Mouse (Mus musculus) right cerebral cortex, postnatal 4 days (tissue): Measurements from ENCODE around the gene Smyd4.

Source experiments
- DNase-seq: peaks from one replicate; pipeline ENCODE4 v3.0.0-alpha.2; 2022

Smyd4 gene

DNA sequence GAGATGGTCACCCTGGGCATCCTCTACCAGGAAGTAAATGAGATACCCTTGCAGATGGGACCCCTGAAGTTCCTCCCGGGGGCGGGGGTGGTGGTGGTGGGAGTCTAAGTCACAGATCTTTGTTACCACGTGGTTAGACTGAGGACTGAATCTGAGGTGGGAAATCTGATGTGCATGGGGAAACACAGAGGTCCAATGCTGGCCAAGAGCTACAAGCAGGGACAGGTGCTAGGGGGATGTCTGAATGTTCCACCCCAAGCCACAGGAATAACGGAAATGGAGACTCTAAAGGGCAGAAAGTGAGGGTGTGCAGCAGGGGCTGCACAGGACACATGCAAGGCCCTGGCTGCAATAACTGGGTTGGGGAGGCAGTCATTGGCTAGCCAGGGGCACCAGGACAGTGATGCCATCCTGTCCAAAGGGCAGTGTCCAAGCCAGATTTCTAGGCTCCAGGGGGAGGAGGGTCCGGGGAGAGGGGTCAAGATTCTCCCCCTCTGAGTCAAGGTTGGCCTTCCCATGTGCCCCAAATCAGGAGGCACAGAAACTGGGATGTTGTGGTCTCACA, 72.7 kb downstream of the Smyd4 start:
- no peak for DNase-seq

DNA sequence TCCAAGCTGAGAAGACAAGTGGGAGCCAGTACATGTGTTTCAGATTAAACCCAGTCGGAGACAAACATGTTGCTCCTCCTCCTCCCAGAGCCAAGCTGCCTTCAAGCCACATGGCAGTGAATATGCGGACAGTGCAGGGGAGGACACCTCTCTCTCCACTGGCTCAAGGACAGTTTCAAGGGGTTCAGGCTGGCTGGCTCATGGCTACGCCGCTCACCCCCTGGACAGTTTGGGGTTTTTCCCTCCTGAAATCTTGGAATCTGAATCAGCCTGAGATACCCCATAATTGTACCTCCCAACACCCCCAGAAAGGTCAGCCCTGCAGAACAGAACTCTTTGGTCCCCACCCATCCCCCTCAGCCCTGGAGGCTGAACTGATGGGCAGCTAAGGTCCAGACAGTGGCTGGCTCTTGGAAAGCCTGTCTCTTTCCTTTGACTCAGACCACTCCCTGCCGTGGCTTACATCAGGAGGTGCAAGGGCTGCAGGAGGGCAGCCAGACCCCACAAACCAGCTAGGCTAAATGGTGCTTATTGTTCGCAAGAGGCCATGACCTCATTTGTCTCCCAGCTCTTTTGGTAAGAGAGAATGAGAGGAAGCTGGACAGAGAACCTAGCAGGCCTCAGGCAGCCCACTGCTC, 73.3 kb downstream of the Smyd4 start:
- DNase-seq, result no peak

DNA sequence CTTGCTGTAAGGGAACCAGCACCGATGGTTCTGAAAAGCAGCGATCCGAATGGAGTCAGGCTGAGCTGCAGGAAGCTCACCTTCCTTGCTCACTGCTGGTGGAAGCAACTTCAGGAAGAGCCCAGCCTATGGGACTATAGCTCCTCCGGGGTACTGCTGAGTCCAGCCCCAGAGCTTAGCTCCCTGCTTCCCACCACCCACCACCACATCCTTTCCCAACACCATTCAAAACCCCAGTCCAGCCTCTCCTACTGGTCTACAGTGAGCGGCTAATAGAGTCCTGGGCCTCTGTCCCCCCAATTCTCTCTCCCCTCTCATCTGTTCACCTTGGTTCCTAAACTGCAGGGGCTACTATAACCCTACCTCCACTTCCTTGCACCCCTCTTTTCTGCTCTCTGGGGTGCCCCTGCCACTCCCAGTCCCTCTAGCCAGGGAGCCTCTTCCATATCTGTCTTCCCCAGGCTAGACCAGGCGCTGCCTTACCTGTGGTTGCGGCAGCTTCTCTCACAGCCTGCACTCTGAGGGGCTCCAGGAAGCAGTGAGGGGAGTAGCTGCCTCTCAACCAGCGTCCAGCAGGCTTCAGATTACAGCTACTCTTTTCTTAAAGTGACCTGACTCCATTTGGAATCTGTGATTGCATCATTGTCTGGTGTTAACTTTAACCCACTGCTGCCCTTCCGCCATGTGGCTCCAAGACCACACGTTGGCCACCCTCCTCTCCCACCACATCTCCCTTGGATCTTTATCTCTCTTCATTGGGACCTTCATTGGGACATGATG, 74.0 kb downstream of the Smyd4 start, which contains the start of gene Serpinf1:
Serpinf1 (minus strand) TSS at position 689 of the 780 bp plus-strand sequence.
- no peak for DNase-seq

DNA sequence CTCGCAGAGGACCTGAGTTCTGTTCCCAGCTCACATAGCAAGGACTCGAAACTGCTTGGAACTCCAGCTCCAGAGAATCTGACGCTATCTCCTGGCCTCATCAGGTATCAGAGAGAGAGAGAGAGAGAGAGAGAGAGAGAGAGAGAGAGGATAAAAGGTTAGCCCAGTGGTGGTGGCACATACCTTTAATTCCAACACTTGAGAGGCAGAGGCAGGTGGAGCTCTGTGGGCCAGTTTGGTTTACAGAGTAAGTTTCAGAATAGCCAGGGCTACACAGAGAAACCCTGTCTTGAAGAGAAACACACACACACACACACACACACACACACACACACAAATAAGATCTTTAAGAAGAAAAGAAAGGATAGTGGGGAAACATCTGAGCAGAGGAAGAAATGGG, 74.9 kb downstream of the Smyd4 start:
- DNase-seq, result no peak

DNA sequence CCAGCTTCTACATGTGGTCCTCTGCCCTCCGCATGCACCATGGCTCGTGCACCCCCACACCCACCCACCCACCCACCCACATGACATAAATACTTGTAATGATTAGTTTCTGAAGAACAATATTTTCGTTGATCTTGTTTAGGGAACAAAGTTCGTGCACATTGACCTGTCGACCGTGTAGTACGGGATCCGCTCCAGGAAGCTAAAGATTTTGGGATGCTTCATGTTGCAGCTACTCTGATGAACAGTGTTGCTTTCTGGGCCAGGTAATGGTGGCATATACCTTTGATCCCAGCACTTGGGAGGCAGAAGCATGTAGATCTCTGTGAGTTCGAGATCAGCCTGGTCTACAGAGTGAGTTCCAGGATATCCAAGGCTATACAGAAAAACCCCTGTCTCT, 75.8 kb downstream of the Smyd4 start:
- no peak for DNase-seq

DNA sequence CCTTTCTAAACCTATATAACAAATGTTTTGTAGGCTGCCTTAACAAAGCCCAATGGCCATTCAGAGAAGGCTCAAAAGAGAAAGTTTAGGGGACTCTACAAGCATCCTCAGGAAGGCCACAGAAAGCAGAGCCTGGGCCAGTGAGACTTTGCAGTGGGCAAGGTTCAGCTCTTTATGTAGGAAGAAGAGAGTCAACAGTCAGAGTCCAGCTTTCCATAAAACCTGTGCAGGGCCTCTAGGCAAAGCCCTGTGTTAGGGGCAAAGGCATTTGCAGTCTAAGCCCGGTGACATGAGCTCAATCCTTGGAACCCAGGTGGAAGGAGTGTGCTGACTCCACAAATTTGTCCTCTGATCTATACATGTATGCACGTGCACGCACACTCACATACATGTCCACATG, 76.2 kb downstream of the Smyd4 start:
- no peak for DNase-seq

DNA sequence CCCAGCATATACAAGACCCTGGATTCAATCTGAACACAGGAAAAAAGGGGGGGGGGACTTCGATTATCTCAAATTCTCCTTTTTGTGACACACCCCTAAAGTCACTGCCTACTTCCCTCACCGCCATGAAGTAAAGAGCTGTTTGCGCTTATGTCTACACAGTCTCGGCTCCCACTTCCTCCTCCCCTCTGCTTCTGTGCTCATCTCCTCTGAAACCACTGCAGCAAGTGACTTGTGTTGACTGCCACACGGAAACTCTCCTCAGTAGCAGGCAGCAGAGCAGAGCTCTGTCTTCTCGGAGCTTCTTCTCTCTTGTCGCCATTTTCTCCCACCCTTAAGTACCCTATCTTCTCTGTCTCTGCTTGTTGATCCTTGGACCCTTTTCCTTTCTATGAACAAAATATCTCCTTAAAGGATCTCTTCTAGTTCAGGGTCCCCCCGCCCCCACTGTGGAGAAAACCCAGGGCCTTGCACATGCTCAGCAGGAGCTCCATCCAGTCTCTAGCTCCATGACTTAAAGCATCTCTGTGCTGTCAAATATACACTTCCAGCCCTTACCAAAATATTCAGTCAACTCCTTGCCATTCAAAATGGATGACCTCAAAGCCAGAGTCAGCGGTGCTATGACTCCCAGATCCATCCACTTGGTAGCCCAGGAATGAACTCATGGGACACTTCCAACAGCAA, 80.9 kb downstream of the Smyd4 start:
- no peak for DNase-seq

DNA sequence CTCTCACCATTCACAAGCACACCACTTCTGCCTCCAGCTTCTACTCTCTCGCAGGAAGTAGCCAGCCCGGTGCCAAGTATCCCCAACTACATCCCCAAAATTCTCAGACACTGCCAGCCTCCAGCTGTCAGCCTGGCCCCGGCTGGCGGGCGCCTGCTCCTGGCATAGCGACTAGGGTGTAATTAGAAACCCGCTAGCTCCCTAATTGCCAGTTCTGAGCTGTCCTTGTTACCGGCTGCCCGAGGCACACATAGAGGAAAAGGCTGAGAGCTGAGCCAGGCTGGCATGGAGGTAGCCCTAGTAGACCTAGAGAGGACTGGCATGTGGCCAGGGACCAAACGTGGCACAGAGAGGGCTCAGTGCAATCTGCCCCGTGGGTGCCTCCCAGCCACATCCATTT, 83.1 kb downstream of the Smyd4 start:
- DNase-seq, result peak; percentile 75

DNA sequence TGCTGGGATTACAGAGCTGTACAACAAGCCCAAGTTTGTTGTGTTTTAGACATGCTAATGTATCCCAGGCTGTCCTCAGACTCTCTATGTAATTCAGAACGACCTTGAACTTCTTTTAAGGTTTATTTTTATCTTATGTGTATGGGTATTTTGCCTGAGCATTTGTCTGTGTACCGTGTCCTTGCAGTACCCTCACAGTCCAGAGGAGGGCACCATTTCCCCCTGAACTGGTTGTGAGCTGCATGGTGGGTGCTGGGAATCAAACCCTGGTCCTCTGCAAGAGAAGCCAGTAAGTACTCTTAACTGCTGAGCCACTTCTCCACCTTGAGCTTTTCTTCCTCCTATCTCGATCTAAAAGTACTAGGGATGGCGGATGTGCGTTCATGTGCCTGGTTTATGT, 85.9 kb downstream of the Smyd4 start:
- no peak for DNase-seq

DNA sequence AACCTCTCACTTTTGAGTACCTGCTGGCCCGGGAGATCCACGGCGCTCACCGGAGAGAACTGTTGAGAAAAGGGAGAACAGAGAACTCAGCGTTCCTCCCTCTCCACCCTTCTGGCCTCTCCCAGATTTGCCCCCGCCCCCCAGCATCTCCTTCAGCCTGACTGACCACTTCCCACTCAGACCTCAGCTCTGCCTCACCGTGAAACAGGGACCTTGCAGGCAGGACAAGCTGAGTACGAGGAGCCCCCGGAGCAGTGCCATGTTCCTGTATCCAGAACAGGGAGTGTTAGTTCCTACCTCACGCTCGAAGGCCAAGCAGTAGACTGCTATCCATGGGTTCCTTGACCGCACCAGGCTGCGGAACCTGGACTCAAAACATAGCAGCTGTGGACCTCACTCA, 90.0 kb downstream of the Smyd4 start:
- DNase-seq, result no peak

DNA sequence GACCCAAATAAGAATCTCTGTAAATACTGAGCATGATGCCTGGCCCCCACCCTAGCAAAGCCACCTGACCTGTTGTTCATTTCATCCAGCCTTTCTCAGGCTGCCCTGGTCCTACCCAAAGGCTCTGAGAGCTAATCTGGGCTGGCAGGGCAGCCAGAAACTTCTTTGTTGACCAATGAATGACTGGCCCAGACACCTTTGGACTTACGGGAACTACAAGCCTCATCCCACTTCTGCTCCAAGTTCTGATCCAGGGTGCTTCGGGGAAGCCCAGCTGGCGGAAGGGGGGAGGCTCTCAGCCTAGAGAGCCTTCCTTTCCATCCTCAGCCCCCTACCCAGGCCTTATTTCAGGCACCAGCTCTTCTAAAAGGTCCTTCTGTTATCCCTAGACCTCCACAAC, 90.6 kb downstream of the Smyd4 start:
- DNase-seq, result no peak

DNA sequence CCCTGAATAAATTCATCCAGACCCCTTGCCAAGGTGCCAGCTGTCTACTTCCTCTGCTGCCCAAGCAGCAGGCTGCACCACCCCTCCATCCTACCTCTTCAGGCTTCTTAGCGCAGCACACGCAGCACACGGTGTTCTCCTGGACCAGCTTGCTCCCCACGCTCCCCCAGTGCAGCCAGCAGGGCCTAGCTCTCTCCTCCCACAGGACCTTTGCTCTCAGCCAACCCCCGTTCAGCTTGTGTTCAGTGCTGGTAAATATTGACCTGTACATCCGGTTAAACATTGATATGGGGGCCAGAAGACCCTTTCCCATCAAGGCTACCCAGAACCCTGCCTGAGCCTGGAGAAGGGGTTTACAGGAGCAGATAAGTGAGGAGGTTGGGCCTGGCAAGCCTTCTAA, 91.1 kb downstream of the Smyd4 start, which contains the start of gene Serpinf2:
Serpinf2 (minus strand) TSS at position 229 of the 400 bp plus-strand sequence.
- no peak for DNase-seq

DNA sequence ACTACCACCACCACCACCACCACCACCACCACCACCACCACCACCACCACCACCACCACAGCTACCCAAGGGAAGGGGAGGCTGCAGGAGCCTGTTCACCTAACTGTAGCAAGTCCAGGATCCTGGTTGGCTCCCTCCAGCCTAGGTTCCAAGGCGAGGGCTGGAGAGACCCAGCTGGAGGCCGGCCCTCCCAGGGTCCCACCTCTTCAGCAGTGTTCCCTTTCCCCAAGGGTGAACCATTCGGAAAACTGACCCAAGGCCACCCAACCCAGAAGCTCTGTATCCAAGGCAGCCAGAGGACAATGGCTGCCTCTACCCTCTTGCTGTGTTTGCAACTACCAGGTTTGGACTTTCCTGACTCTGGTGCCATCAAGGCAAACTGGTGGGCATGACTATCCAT, 91.7 kb downstream of the Smyd4 start:
- no peak for DNase-seq

DNA sequence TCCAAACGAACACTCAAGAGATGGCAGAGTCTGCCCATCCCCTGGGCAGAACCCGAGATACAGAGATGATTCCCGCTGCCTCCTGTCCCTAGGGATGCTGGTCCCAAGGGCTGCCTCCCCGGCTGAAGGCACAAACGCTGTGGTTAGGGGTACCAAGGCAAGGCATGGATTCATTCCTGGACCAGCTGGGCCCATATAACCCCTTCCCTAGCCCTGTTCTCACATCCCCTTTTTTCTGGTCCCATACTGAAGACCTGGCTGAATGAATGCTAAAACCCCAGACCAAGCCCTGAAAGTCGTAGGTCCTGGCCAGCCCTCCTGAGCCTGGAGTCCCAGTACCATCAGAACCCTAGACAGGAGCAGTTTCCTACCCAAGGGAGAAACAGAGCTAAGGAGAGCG, 92.8 kb downstream of the Smyd4 start:
- DNase-seq, result no peak

DNA sequence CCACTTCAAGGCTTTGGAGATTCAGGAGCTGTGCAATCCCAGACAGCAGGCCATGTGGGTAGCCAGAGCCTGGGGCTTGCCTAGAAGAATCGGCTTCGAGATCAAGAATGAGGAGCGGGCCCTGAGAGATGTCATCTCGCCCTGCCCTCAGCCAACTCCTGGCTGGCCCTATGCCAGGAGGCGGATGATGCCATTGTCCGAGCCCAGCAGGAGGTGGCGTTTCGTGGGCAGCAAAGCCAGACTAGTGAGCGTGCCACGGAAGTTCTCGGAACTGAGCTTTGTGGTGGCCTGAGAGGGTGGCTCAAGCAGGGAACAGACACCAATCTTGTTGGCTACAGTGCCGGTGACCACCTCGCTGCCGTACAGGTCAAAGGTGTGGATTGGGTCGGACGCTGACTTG, 93.4 kb downstream of the Smyd4 start:
- no peak for DNase-seq

DNA sequence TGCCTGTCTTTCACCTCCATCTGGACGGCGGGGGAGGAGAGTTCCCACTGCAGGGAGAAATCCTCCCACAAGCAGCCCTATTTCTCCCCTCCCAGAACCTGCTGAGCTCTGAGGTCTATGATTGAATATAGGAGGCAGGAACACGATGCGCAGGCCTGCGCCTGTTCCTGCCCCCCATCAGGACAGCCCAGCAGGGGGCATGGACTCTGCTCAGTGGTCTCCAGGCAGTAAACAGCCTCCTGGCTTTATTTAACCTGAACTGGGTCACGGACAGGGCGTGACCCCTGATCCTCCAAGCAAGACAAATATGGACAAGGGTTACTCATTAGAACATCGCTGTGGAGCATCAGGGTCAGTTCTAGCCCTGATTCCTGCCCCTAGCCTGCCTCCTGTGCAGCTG, 95.5 kb downstream of the Smyd4 start:
- no peak for DNase-seq

DNA sequence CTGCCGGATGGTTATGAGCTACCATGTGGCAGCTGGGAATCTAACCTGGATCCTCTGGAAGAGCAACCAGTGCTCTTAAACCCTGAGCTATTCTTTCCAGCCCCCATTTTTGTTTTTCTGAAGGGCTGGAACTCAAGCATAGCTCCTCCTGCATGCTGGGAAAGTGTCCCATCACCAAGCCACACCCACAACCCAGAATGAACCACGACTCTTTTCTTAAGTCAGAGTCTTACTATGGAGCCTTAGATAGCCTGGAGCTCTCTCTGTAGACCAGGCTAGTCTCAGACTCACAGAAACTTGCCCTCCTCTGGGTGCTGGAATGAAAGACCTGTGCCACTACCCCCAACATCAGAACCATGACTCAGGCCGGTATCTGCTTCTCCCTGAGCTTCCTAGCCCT, 100.3 kb downstream of the Smyd4 start:
- no peak for DNase-seq

DNA sequence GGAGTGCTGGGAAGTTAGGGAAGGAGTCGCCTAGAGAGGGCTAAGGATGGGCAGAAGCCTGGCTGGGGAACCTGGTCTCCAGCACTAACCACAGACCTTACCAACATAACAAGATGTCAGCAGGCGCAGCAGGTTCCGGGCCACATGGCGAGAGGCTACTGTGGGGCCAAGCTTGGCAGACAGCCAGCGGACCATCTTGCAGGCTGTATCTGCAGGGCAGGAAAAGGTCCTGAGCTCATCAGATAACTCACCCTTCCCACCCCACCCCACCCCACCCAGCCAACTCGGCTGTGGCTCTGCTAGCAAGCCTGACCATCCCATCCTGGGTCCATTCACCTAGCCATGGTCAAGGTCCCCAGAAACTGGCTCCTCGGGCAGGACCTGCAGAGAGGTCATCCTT, 101.5 kb downstream of the Smyd4 start:
- no peak for DNase-seq

DNA sequence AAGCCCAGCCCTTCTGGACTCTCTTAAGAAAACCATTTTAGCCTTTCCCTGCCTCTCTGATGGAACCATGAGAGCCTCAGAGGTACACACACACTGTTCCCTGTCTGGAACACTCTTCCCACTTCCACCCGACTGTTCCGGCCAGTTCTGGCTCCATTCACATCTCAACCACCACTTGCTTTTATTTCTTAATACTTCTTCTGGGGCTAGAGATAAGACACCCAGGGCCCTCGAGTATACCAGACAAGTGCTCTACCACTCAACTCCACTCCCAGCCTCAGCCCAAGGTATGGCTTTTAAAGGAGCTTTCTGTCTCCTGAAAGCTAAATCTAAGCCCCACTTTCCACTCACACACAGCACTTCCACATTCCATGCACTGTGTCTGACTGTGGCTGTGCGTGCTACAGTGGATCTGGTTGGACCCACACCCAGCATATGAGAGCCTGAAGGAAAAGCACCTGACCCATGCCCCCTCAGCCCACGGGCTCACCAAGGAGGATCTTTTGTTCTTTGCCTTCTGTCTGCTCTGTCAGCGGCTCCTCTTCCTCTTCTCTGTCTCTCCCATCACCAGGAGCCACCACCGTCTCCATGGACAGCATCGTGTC, 102.2 kb downstream of the Smyd4 start:
- no peak for DNase-seq

DNA sequence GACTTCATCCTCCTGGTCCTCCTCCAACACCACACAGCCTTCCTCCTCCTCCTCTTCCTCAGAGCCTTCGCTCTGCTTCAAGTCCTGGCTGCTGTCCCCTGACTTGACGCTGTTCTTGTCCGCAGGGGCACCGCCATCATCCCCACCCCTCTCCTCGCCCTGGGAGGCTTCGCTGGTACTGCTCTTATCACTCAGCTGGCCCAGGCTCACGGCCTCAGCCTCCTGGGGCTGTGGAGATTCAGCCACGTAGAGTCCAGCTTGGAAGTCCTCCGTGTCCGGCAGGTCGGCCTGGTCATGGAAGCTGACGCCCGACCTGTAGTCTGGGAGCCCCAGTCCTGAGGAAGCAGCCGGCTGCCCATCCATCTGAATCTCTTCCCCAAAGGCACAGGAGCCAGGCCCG, 102.7 kb downstream of the Smyd4 start:
- no peak for DNase-seq

DNA sequence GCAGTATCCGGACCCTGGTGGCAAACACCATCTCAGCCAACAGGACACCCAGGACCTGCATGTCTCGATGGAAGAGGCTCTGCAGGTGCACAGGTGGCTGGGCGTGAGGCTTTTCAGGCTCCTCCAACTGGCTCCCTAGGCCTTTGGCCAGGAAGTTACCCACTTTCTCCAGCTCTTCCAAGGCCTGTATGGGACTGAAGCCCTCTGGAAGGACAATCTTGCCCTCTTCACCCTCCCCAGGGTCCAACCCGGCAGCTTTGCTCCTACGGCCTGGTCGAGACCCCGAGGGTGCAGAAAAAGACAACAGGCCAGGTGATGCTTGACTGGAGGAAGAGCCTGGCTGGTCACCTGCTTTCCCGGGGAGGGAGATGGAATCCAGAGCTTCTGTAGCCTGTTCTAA, 103.8 kb downstream of the Smyd4 start:
- no peak for DNase-seq

DNA sequence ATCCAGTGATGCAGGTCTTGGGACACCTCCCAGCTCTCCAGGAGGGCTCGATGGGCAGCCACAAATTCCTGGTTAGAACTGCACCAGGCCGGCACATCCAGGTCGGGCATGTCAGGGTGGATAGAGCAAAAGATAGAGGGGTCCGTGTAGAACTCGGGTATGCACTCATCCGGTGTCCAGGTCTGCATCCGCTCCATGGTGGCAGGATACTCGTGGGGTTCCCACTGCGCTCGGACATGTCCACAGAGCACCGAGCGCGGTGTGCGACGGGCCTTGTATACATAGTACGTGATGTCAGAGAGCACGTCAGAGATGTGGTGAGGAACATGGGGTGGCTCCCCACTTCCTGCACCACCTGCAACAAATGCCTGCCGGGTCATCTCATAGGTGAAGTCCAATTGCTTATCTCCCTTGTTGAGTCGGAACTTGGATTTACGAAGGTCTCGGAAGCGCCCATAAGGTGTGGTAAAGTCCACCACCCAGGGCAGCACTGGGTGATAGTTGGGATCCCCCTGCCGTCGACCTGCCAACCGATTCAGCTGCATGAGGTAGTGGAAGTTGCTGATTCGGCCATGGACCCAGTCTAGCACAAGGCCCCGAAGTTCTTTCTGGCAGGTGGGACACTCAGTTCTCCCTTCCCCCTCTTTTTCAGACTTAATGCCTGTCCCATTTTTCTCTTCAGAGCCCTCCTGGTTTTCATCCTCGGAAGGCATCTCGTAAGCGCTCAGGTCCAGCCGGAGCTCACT, 104.8 kb downstream of the Smyd4 start:
- no peak for DNase-seq
